Mouse (Mus musculus) heart, embryonic 14.5 days (tissue): ENCODE data around the gene Egln3. TPM values are rescaled to one million over a fixed set of nuclear protein-coding genes. Genes with fewer than 3 reads are reported as not detected.

ENCODE experiments used
- ATAC-seq: fragments of 200-750 bp; cut with Nextera tagmentation; 2 replicates; pipeline ENCODE4 v1.8.0; 2017; ENCODE audit warnings: low read depth, moderate TSS enrichment; ENCODE audit not compliant: insufficient number of reproducible peaks, insufficient read depth, low FRiP score
- H3K27ac ChIP-seq, 2 experiments: fragments of 200-500 bp in 1 of 2; fragments of 300-500 bp in 1 of 2; sonication (generic) in 1 of 2; replicated peaks in 1 of 2; 2 replicates each; pipeline ENCODE4 v1.5.1; 2012 to 2014; ENCODE audit warnings: low read depth in 2 of 2, low read length in 2 of 2, control low read depth in 1 of 2, mild to moderate bottlenecking in 1 of 2, mixed read lengths in 1 of 2; ENCODE audit not compliant: control insufficient read depth in 1 of 2, insufficient read depth in 1 of 2
- H3K27me3 ChIP-seq: fragments of 300-500 bp; sonication (generic); 2 replicates; pipeline ENCODE4 v1.6.1; 2014; ENCODE audit warnings: mild to moderate bottlenecking, low read length, control low read depth; ENCODE audit not compliant: control insufficient read depth, insufficient read depth
- H3K36me3 ChIP-seq: fragments of 300-500 bp; sonication (generic); 2 replicates; pipeline ENCODE4 v1.6.1; 2014; ENCODE audit warnings: mild to moderate bottlenecking, control low read depth, low read length, mixed read lengths; ENCODE audit not compliant: control insufficient read depth, insufficient read depth
- H3K4me1 ChIP-seq, 2 experiments: fragments of 200-500 bp in 1 of 2; fragments of 300-500 bp in 1 of 2; sonication (generic) in 1 of 2; 2 replicates each; pipeline ENCODE4 v1.6.1; 2012 to 2014; ENCODE audit warnings: low read length in 2 of 2, control low read depth in 1 of 2, mixed read lengths in 1 of 2; ENCODE audit not compliant: control insufficient read depth in 2 of 2, insufficient read depth in 2 of 2
- H3K4me2 ChIP-seq: fragments of 300-500 bp; sonication (generic); 2 replicates; pipeline ENCODE4 v1.6.1; 2014; ENCODE audit warnings: mild to moderate bottlenecking, low read length
- H3K4me3 ChIP-seq, 2 experiments: fragments of 200-500 bp in 1 of 2; fragments of 300-500 bp in 1 of 2; sonication (generic) in 1 of 2; 2 replicates each; pipeline ENCODE4 v1.5.1; 2012 to 2014; ENCODE audit warnings: low read length in 2 of 2, mild to moderate bottlenecking in 2 of 2, control low read depth in 1 of 2, low read depth in 1 of 2, moderate library complexity in 1 of 2; ENCODE audit not compliant: control insufficient read depth in 1 of 2, insufficient read depth in 1 of 2
- H3K9ac ChIP-seq: fragments of 300-500 bp; sonication (generic); 2 replicates; pipeline ENCODE4 v1.6.1; 2014; ENCODE audit warnings: mild to moderate bottlenecking, low read length
- H3K9me3 ChIP-seq: fragments of 300-500 bp; sonication (generic); 2 replicates; pipeline ENCODE4 v1.6.1; 2016; ENCODE audit warnings: low read length, control low read depth; ENCODE audit not compliant: control insufficient read depth
- WGBS: fragments of 180-500 bp; shearing (Covaris S2); extraction: QIAGEN DNeasy Blood & Tissue Kit; methylation state at CpG from one replicate; pipeline ENCODE4 v1.1.7; 2014; 5-methylcytosine and 5-hydroxymethylcytosine counted together
- polyA plus RNA-seq: library from polyadenylated mRNA; unstranded; fragments of >200 nt; fragmentation: Nextera tagmentation; extraction: Ambion mirVana; gene quantifications from 2 replicates; pipeline ENCODE4 v1.2.1, GENCODE M21; 2014

The Egln3 gene
- polyA plus RNA-seq, 1 experiment from 2014 or later, result 13.8 TPM

DNA sequence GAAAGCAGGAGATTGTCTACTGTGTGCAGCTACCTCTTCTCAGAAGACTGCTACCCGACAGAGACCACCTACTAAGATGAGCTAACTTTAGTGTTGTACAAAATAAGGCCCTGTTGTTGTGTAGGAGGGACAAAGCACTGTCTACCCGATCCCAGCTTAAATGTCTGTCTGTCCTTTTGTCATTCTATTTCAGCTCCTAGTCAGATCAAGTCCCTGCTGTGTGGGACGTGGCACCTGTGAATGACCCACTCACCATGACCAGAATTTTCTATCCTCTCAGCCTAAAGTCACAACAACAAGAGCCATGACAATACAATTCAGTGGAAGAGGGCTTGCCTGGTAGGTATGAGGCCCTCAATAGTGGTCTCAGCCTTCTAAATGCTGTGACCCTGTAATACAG, 25.3 kb downstream of the Egln3 start:
- no peaks in the 10 kb centered on the region for H3K9me3 ChIP-seq
- H3K36me3 ChIP-seq, result peaks cover 29% of the 10 kb centered on the region
- 81% methylated on average over 3 of the region's 3 CpGs for WGBS
- H3K9ac ChIP-seq, result no peak overlapping the region
- H3K27me3 ChIP-seq, result no peaks in the 10 kb centered on the region
- peaks cover 0 to 2% of the 10 kb centered on the region in 2 experiments; a peak in 1 of 4 replicates for H3K4me1 ChIP-seq
- no peak overlapping the region for H3K4me2 ChIP-seq
- ATAC-seq, result no peak
- no peak overlapping the region for H3K4me3 ChIP-seq
- no peak overlapping the region for H3K27ac ChIP-seq

GRCm38 (mm10) chr12:54168786-54169185, 34.9 kb downstream of the Egln3 start:
- H3K9ac ChIP-seq, result no peak overlapping the region
- 75% methylated on average over 4 of the region's 4 CpGs for WGBS
- no peak for ATAC-seq
- H3K9me3 ChIP-seq, result 0 out of 2 replicates have a peak, but pooled peaks cover 2% of the 10 kb centered on the region
- H3K27me3 ChIP-seq, result 0 out of 2 replicates have a peak, but pooled peaks cover 3% of the 10 kb centered on the region
- no peak overlapping the region for H3K4me3 ChIP-seq
- peaks cover 0 to 3% of the 10 kb centered on the region in 2 experiments; a peak in 1 of 4 replicates for H3K4me1 ChIP-seq
- H3K27ac ChIP-seq, result no peak overlapping the region
- H3K4me2 ChIP-seq, result no peak overlapping the region
- no peaks in the 10 kb centered on the region for H3K36me3 ChIP-seq

- no peak overlapping the region for H3K9ac ChIP-seq
Measured at GRCm38 (mm10) chr12:54167737-54168136, 35.9 kb downstream of the Egln3 start.

DNA sequence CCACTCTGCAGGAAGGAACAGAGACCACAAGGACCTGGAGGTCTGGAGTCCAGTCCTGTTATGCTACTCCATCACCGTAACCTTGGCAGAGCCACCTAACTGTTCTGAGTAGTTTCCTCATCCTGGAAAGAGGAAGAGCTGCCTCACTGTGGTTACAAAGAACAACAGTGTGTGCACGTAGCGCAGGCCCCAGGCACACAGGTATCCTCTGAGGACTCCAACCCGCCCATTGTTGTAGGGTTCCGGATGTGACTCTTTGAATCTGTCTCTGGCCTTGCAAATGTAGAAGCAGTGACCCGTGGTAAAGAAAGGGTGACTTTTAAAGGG, 39.0 kb downstream of the Egln3 start:
- Histone ChIP-seq H3K27ac (no peak overlapping the region), H3K4me3 (no peak overlapping the region), H3K36me3 (no peaks in the 10 kb centered on the region), H3K4me1 (peaks cover 8 to 13% of the 10 kb centered on the region in 2 experiments), H3K9me3 (0 out of 2 replicates have a peak, but pooled peaks cover 2% of the 10 kb centered on the region), H3K27me3 (0 out of 2 replicates have a peak, but pooled peaks cover 3% of the 10 kb centered on the region), H3K9ac (no peak overlapping the region), H3K4me2 (no peak overlapping the region)
- ATAC-seq, result no peak
- 72% methylated on average over 6 of the region's 6 CpGs for WGBS

More at GRCm38 (mm10) chr12:54167737-54168136, 35.9 kb downstream of the Egln3 start:
- Histone ChIP-seq H3K9me3 (0 out of 2 replicates have a peak, but pooled peaks cover 2% of the 10 kb centered on the region), H3K4me1 (peaks cover 4 to 9% of the 10 kb centered on the region in 2 experiments), H3K36me3 (no peaks in the 10 kb centered on the region), H3K4me2 (no peak overlapping the region), H3K27me3 (0 out of 2 replicates have a peak, but pooled peaks cover 3% of the 10 kb centered on the region), H3K4me3 (no peak overlapping the region), H3K27ac (no peak overlapping the region)
- ATAC-seq, result no peak
- 82% methylated on average over 6 of the region's 6 CpGs for WGBS

DNA sequence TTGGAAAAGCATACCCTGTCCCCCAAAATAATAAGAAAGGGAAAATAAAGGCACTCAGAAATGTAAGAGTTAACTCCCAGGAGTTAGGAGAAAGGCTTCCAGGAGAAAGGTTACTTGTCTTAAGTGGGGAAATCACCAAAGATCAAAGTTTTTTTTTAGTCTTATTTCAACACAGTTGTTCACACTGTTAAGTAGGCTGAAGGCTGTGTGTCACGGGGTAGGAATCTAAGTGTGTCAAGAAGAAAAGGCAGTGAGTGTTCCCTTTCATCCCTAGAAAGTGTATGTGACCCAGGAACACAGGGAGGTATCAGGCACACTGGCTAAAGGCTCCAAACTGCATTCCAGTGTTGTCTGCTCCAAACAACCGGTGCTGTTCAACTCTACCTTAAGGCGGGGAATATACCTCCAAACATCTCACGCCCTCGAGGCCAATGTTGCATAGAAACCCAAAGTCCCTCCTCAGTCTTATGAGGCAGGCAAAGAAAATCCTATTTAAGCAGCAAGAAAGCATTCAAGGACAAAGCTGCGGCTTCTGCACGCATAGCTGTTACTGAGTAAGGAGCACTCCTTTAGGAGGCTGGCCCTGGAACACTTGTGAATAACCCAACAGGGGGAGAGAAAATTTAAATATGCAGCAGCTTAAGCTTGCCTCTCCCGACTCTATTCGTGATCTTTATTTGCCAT, 39.5 kb downstream of the Egln3 start:
- 41% methylated on average over 9 of the region's 9 CpGs for WGBS
- Histone ChIP-seq H3K9ac (no peak overlapping the region), H3K4me1 (peaks cover 8 to 13% of the 10 kb centered on the region in 2 experiments), H3K27ac (no peak overlapping the region), H3K27me3 (0 out of 2 replicates have a peak, but pooled peaks cover 3% of the 10 kb centered on the region), H3K36me3 (no peaks in the 10 kb centered on the region), H3K4me2 (no peak overlapping the region), H3K4me3 (no peak overlapping the region), H3K9me3 (0 out of 2 replicates have a peak, but pooled peaks cover 2% of the 10 kb centered on the region)
- ATAC-seq, result no peak

- peak overlapping the region; percentile 64 for H3K9ac ChIP-seq
- H3K4me2 ChIP-seq, result peak overlapping the region; percentile 72
- 16% methylated on average over 4 of the region's 4 CpGs for WGBS
Measured at GRCm38 (mm10) chr12:54163166-54163565, 40.5 kb downstream of the Egln3 start.

DNA sequence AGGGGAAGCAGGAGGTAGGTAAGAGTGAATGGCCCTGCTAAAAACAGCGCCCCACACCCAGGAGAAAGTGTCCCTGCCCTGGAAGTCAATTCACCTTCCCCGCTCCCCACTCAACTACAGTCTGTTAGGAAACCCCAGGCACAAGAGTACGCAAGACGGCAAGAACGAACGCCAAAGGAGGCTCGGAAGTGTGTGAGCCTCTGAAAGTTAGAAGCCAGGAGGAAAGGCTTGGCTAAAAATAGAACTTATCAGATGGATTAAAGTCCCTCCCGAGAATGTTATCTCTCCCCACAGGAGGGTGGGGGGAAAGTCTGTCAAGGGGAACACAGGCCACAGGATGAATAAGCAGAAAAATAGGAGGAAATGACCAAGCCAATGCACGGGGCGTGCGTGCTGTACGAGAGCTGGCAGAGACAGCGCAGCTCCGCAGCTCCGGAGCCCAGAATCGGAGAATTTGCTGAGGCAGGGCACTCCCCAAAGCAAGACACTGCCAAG, 41.0 kb downstream of the Egln3 start:
- H3K36me3 ChIP-seq, result no peaks in the 10 kb centered on the region
- peaks cover 8 to 13% of the 10 kb centered on the region in 2 experiments for H3K4me1 ChIP-seq
- H3K4me3 ChIP-seq, result peak overlapping the region; percentile 31 to 37
- H3K27me3 ChIP-seq, result 0 out of 2 replicates have a peak, but pooled peaks cover 3% of the 10 kb centered on the region
- H3K9me3 ChIP-seq, result 0 out of 2 replicates have a peak, but pooled peaks cover under 1% of the 10 kb centered on the region
- H3K9ac ChIP-seq, result peak overlapping the region; percentile 64
- H3K27ac ChIP-seq, result peak overlapping the region; percentile 0 to 56; a peak in 3 of 4 replicates
- 1% methylated on average over 16 of the region's 16 CpGs for WGBS
- H3K4me2 ChIP-seq, result peak overlapping the region; percentile 72
- ATAC-seq, result peak; percentile 81

More at GRCm38 (mm10) chr12:54163166-54163565, 40.5 kb downstream of the Egln3 start:
- ATAC-seq, result no peak
- Histone ChIP-seq H3K4me1 (peaks cover 8 to 13% of the 10 kb centered on the region in 2 experiments), H3K27ac (no peak overlapping the region; a peak in 1 of 4 replicates), H3K36me3 (no peaks in the 10 kb centered on the region), H3K4me3 (peak overlapping the region; percentile 31 to 37), H3K27me3 (0 out of 2 replicates have a peak, but pooled peaks cover 3% of the 10 kb centered on the region), H3K9me3 (0 out of 2 replicates have a peak, but pooled peaks cover 2% of the 10 kb centered on the region)
